Mouse (Mus musculus) stomach, embryonic 15.5 days (tissue): ENCODE data around the gene Nedd8. TPM values are rescaled to one million over a fixed set of nuclear protein-coding genes. Genes with fewer than 3 reads are reported as not detected.

Source experiments
- ATAC-seq: fragments of 200-750 bp; cut with Nextera tagmentation; 2 replicates; pipeline ENCODE4 v1.8.0; 2017; ENCODE audit warnings: low read depth, moderate number of reproducible peaks, moderate TSS enrichment; ENCODE audit not compliant: insufficient read depth, low FRiP score
- H3K27ac ChIP-seq: fragments of 300-500 bp; sonication (generic); 2 replicates; pipeline ENCODE4 v1.5.1; 2015; ENCODE audit warnings: mild to moderate bottlenecking, inconsistent platforms
- H3K27me3 ChIP-seq: fragments of 300-500 bp; sonication (generic); replicated peaks from 2 replicates; pipeline ENCODE4 v1.6.1; 2015; ENCODE audit warnings: inconsistent platforms
- H3K36me3 ChIP-seq: fragments of 300-500 bp; sonication (generic); 2 replicates; pipeline ENCODE4 v1.6.1; 2015; ENCODE audit warnings: inconsistent platforms
- H3K4me1 ChIP-seq: fragments of 300-500 bp; sonication (generic); 2 replicates; pipeline ENCODE4 v1.6.1; 2015; ENCODE audit warnings: inconsistent platforms
- H3K4me2 ChIP-seq: fragments of 300-500 bp; sonication (generic); 2 replicates; pipeline ENCODE4 v1.6.1; 2015; ENCODE audit warnings: mild to moderate bottlenecking, inconsistent platforms
- H3K4me3 ChIP-seq: fragments of 300-500 bp; sonication (generic); replicated peaks from 2 replicates; pipeline ENCODE4 v1.5.1; 2015; ENCODE audit warnings: inconsistent platforms
- H3K9ac ChIP-seq: fragments of 300-500 bp; sonication (generic); 2 replicates; pipeline ENCODE4 v1.6.1; 2015; ENCODE audit warnings: inconsistent platforms
- H3K9me3 ChIP-seq: fragments of 300-500 bp; sonication (generic); 2 replicates; pipeline ENCODE4 v1.6.1; 2016; ENCODE audit warnings: inconsistent platforms
- WGBS: fragments of 180-500 bp; shearing (Covaris S2); methylation state at CpG from one replicate; pipeline ENCODE4 v1.1.7; 2015; 5-methylcytosine and 5-hydroxymethylcytosine counted together
- polyA plus RNA-seq: library from polyadenylated mRNA; unstranded; fragments of >200 nt; fragmentation: Nextera tagmentation; extraction: Ambion mirVana; gene quantifications from 2 replicates; pipeline ENCODE4 v1.2.1, GENCODE M21; 2015

Nedd8 gene
- polyA plus RNA-seq, result 495 and 515 TPM in 2 replicates

- Histone ChIP-seq H3K9me3 (no peaks in the 10 kb centered on the region), H3K9ac (peak within 1 kb of the TSS; percentile 73), H3K36me3 (peaks cover 19% of the 10 kb centered on the region), H3K4me3 (peak within 1 kb of the TSS; percentile 73), H3K27ac (peak within 1 kb of the TSS; percentile 89), H3K27me3 (no peaks in the 10 kb centered on the region), H3K4me1 (0 out of 2 replicates have a peak, but pooled peaks cover 4% of the 10 kb centered on the region), H3K4me2 (peak within 1 kb of the TSS; percentile 64)
- ATAC-seq, result peak; percentile 96
- 1% methylated on average over 38 of the region's 38 CpGs for WGBS
These were observed at the start of gene Nedd8, which contains the start of gene Gmpr2 for GRCm38 (mm10) chr14:55671833-55672740. Gene Nedd8 (minus strand): TSS chr14:55672124. Gene Gmpr2 (plus strand): TSS chr14:55671941.

GRCm38 (mm10) chr14:55721076-55721475 lies 49.2 kb upstream of the Nedd8 start:
- Histone ChIP-seq H3K27me3 (no peaks in the 10 kb centered on the region), H3K27ac (peak overlapping the region; percentile 88; the same call in 1 of the 2 replicates), H3K9me3 (no peaks in the 10 kb centered on the region), H3K4me1 (peaks cover 10% of the 10 kb centered on the region; the same call in 1 of the 2 replicates), H3K4me2 (peak overlapping the region; percentile 87), H3K9ac (no peak overlapping the region; the same call in 1 of the 2 replicates), H3K36me3 (peaks cover 24% of the 10 kb centered on the region), H3K4me3 (peak overlapping the region; percentile 81)
- ATAC-seq, result no peak
- WGBS, result 75% methylated on average over 6 of the region's 6 CpGs

- 92% methylated on average over 12 of the region's 12 CpGs for WGBS
- no peak for ATAC-seq
- peak overlapping the region; percentile 87 for H3K4me2 ChIP-seq
- H3K9me3 ChIP-seq, result no peaks in the 10 kb centered on the region
- peaks cover 24% of the 10 kb centered on the region for H3K36me3 ChIP-seq
- no peak overlapping the region; the same call in 1 of the 2 replicates for H3K27ac ChIP-seq
- no peak overlapping the region for H3K9ac ChIP-seq
- H3K4me3 ChIP-seq, result peak overlapping the region; percentile 81; the same call in 1 of the 2 replicates
- no peaks in the 10 kb centered on the region for H3K27me3 ChIP-seq
- peaks cover 10% of the 10 kb centered on the region; the same call in 1 of the 2 replicates for H3K4me1 ChIP-seq
These were observed 48.7 kb upstream of the Nedd8 start for GRCm38 (mm10) chr14:55720666-55721065.

GRCm38 (mm10) chr14:55719737-55720136 lies 47.8 kb upstream of the Nedd8 start:
- H3K36me3 ChIP-seq, result peaks cover 24% of the 10 kb centered on the region
- ATAC-seq, result no peak
- WGBS, result 85% methylated on average over 6 of the region's 6 CpGs
- H3K27ac ChIP-seq, result no peak overlapping the region
- H3K4me2 ChIP-seq, result no peak overlapping the region
- H3K27me3 ChIP-seq, result no peaks in the 10 kb centered on the region
- no peaks in the 10 kb centered on the region for H3K9me3 ChIP-seq
- H3K4me3 ChIP-seq, result no peak overlapping the region
- peaks cover 10% of the 10 kb centered on the region; the same call in 1 of the 2 replicates for H3K4me1 ChIP-seq
- H3K9ac ChIP-seq, result no peak overlapping the region

- H3K27me3 ChIP-seq, result no peaks in the 10 kb centered on the region
- no peak overlapping the region for H3K27ac ChIP-seq
- no peak for ATAC-seq
- peaks cover 24% of the 10 kb centered on the region for H3K36me3 ChIP-seq
- H3K4me3 ChIP-seq, result no peak overlapping the region
- WGBS, result 79% methylated on average over 8 of the region's 8 CpGs
- H3K9me3 ChIP-seq, result no peaks in the 10 kb centered on the region
- no peak overlapping the region for H3K4me2 ChIP-seq
- no peak overlapping the region for H3K9ac ChIP-seq
- H3K4me1 ChIP-seq, result peaks cover 17% of the 10 kb centered on the region; the same call in 1 of the 2 replicates
These were observed 45.0 kb upstream of the Nedd8 start for GRCm38 (mm10) chr14:55716884-55717283.

- ATAC-seq, result no peak
- Histone ChIP-seq H3K36me3 (peaks cover 24% of the 10 kb centered on the region), H3K4me3 (no peak overlapping the region), H3K9ac (no peak overlapping the region), H3K27ac (peak overlapping the region; percentile 63), H3K4me2 (no peak overlapping the region), H3K9me3 (no peaks in the 10 kb centered on the region), H3K4me1 (peaks cover 14% of the 10 kb centered on the region; the same call in 1 of the 2 replicates), H3K27me3 (no peaks in the 10 kb centered on the region)
- WGBS, result 87% methylated on average over 6 of the region's 6 CpGs
These were observed 44.3 kb upstream of the Nedd8 start for GRCm38 (mm10) chr14:55716271-55716670.

GRCm38 (mm10) chr14:55714893-55715292 lies 43.0 kb upstream of the Nedd8 start:
- H3K4me1 ChIP-seq, result peaks cover 7% of the 10 kb centered on the region; the same call in 1 of the 2 replicates
- no peaks in the 10 kb centered on the region for H3K27me3 ChIP-seq
- no peak overlapping the region for H3K4me3 ChIP-seq
- H3K36me3 ChIP-seq, result peaks cover 24% of the 10 kb centered on the region
- ATAC-seq, result peak; percentile 73; the same call in 1 of the 2 replicates
- no peaks in the 10 kb centered on the region for H3K9me3 ChIP-seq
- no peak overlapping the region for H3K9ac ChIP-seq
- H3K4me2 ChIP-seq, result no peak overlapping the region
- peak overlapping the region; percentile 68; the same call in 1 of the 2 replicates for H3K27ac ChIP-seq
- 25% methylated on average over 6 of the region's 6 CpGs for WGBS

GRCm38 (mm10) chr14:55713729-55714122 lies 41.8 kb upstream of the Nedd8 start, which contains the start of gene Tgm1:
Gene Tgm1 (minus strand): TSS chr14:55713926.
- H3K4me2 ChIP-seq, result peak within 1 kb of the TSS; percentile 54
- H3K9me3 ChIP-seq, result no peaks in the 10 kb centered on the region
- H3K27me3 ChIP-seq, result no peaks in the 10 kb centered on the region
- peak within 1 kb of the TSS; percentile 35 for H3K4me3 ChIP-seq
- H3K9ac ChIP-seq, result no peak within 1 kb of the TSS
- peaks cover 7% of the 10 kb centered on the region; the same call in 1 of the 2 replicates for H3K4me1 ChIP-seq
- H3K36me3 ChIP-seq, result peaks cover 16% of the 10 kb centered on the region
- no peak for ATAC-seq
- peak within 1 kb of the TSS; percentile 68 for H3K27ac ChIP-seq
- WGBS, result 23% methylated on average over 4 of the region's 4 CpGs

- H3K9me3 ChIP-seq, result no peaks in the 10 kb centered on the region
- peak overlapping the region; percentile 54 for H3K4me2 ChIP-seq
- H3K4me1 ChIP-seq, result peaks cover 7% of the 10 kb centered on the region; the same call in 1 of the 2 replicates
- no peak overlapping the region for H3K9ac ChIP-seq
- no peaks in the 10 kb centered on the region for H3K27me3 ChIP-seq
- peak overlapping the region; percentile 68 for H3K27ac ChIP-seq
- peaks cover 10% of the 10 kb centered on the region; the same call in 1 of the 2 replicates for H3K36me3 ChIP-seq
- 0 out of 2 replicates have a peak, but pooled peaks have one; percentile 47 for ATAC-seq
- peak overlapping the region; percentile 35 for H3K4me3 ChIP-seq
- 16% methylated on average over 24 of the region's 25 CpGs for WGBS
These were observed 41.2 kb upstream of the Nedd8 start for GRCm38 (mm10) chr14:55713007-55713728.

- H3K27ac ChIP-seq, result peak overlapping the region; percentile 40; the same call in 1 of the 2 replicates
These were observed 39.9 kb upstream of the Nedd8 start for GRCm38 (mm10) chr14:55711786-55712185.

GRCm38 (mm10) chr14:55709509-55709908 lies 37.6 kb upstream of the Nedd8 start:
- no peaks in the 10 kb centered on the region for H3K36me3 ChIP-seq
- H3K27me3 ChIP-seq, result no peaks in the 10 kb centered on the region
- no peak overlapping the region for H3K4me2 ChIP-seq
- no peaks in the 10 kb centered on the region for H3K9me3 ChIP-seq
- H3K4me3 ChIP-seq, result no peak overlapping the region
- no peak for ATAC-seq
- H3K4me1 ChIP-seq, result peaks cover 7% of the 10 kb centered on the region; the same call in 1 of the 2 replicates
- H3K27ac ChIP-seq, result no peak overlapping the region
- H3K9ac ChIP-seq, result no peak overlapping the region
- WGBS, result 85% methylated on average over 4 of the region's 4 CpGs

More at GRCm38 (mm10) chr14:55711786-55712185, 39.9 kb upstream of the Nedd8 start:
- ATAC-seq, result no peak
- Histone ChIP-seq H3K9me3 (no peaks in the 10 kb centered on the region), H3K4me1 (peaks cover 7% of the 10 kb centered on the region; the same call in 1 of the 2 replicates), H3K4me2 (peak overlapping the region; percentile 54), H3K4me3 (peak overlapping the region; percentile 35), H3K9ac (no peak overlapping the region), H3K27me3 (no peaks in the 10 kb centered on the region), H3K36me3 (0 out of 2 replicates have a peak, but pooled peaks cover 4% of the 10 kb centered on the region)
- WGBS, result 72% methylated on average over 7 of the region's 7 CpGs
